Mouse (Mus musculus) neural tube, embryonic 13.5 days (tissue): ENCODE data around the gene Eno3. TPM values are rescaled to one million over a fixed set of nuclear protein-coding genes. Genes with fewer than 3 reads are reported as not detected.

Experiments
- ATAC-seq: fragments of 200-750 bp; cut with Nextera tagmentation; 2 replicates; pipeline ENCODE4 v1.8.0; 2017; ENCODE audit warnings: low read depth, mild to moderate bottlenecking, moderate TSS enrichment, moderate library complexity
- H3K27ac ChIP-seq: fragments of 300-500 bp; sonication (generic); replicated peaks from 2 replicates; pipeline ENCODE4 v1.5.1; 2015; ENCODE audit warnings: moderate library complexity, mild to moderate bottlenecking, inconsistent platforms
- H3K27me3 ChIP-seq: fragments of 300-500 bp; sonication (generic); 2 replicates; pipeline ENCODE4 v1.6.1; 2015; ENCODE audit warnings: mild to moderate bottlenecking, inconsistent platforms
- H3K36me3 ChIP-seq: fragments of 300-500 bp; sonication (generic); 2 replicates; pipeline ENCODE4 v1.6.1; 2015; ENCODE audit warnings: mild to moderate bottlenecking, inconsistent platforms
- H3K4me1 ChIP-seq: fragments of 300-500 bp; sonication (generic); replicated peaks from 2 replicates; pipeline ENCODE4 v1.6.1; 2015; ENCODE audit warnings: inconsistent platforms
- H3K4me2 ChIP-seq: fragments of 300-500 bp; sonication (generic); 2 replicates; pipeline ENCODE4 v1.6.1; 2015; ENCODE audit warnings: inconsistent platforms, mild to moderate bottlenecking, moderate library complexity
- H3K4me3 ChIP-seq: fragments of 300-500 bp; sonication (generic); 2 replicates; pipeline ENCODE4 v1.5.1; 2015; ENCODE audit warnings: mild to moderate bottlenecking, inconsistent platforms
- H3K9ac ChIP-seq: fragments of 300-500 bp; sonication (generic); 2 replicates; pipeline ENCODE4 v1.6.1; 2015; ENCODE audit warnings: moderate library complexity, mild to moderate bottlenecking, inconsistent platforms
- H3K9me3 ChIP-seq: fragments of 300-500 bp; sonication (generic); 2 replicates; pipeline ENCODE4 v1.6.1; 2016; ENCODE audit warnings: inconsistent platforms
- WGBS: fragments of 180-500 bp; shearing (Covaris S2); methylation state at CpG from one replicate; pipeline ENCODE4 v1.1.7; 2015; 5-methylcytosine and 5-hydroxymethylcytosine counted together
- polyA plus RNA-seq: library from polyadenylated mRNA; unstranded; fragments of >200 nt; fragmentation: Nextera tagmentation; extraction: Ambion mirVana; gene quantifications from 2 replicates; pipeline ENCODE4 v1.2.1, GENCODE M21; 2015

Gene Eno3
- polyA plus RNA-seq, 1 experiment from 2014 or later: 9.4 TPM

DNA sequence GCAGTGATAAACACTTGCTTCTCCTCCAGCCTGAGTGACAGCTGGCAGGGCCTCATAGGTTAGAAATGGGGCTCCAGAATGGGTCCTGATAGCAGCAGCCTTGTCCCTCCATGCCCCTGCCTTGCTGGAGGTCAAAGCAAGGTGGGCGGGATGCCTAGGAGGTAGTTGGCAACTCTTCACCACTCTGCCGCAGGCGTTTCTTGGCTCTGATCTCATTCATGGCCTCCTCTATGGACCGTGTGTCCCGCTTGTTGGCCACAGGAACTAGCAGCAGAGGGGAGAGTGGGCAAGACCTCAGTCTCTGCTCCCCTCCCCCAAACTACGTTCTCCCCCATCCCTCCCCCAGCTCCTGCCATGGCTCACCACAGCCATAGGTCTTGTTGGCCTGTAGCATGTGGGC is 7.0 kb downstream of the Eno3 start:
- no peak overlapping the region for H3K4me3 ChIP-seq
- H3K27ac ChIP-seq: no peak overlapping the region
- WGBS: 93% methylated on average over 6 of the region's 6 CpGs
- H3K36me3 ChIP-seq: peaks cover 53% of the 10 kb centered on the region
- H3K9me3 ChIP-seq: no peaks in the 10 kb centered on the region
- no peak overlapping the region for H3K9ac ChIP-seq
- no peak for ATAC-seq
- H3K4me2 ChIP-seq: no peak overlapping the region
- H3K4me1 ChIP-seq: peaks cover 17% of the 10 kb centered on the region
- no peaks in the 10 kb centered on the region for H3K27me3 ChIP-seq

DNA sequence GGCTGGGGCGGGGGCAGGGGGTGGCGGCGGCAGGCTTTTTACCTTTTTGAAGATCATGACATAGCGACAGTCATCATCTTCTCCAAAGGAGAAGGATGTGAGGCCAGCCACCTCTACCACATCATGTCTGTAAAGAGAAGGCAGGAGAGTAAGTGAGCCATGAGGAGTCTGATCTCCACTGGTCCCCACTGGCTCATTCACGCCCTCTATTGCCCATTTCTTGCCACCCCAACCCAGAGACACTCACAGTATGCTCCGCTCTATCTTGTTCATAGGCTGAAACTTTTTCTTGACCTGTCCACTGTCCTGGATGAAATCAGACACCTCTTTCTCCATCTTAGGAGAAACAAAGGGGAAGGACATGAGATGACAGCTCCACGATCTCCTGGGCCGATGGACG is 7.7 kb downstream of the Eno3 start:
- Histone ChIP-seq H3K9me3 (no peaks in the 10 kb centered on the region), H3K4me1 (peaks cover 17% of the 10 kb centered on the region), H3K9ac (no peak overlapping the region), H3K27me3 (no peaks in the 10 kb centered on the region), H3K4me3 (no peak overlapping the region), H3K27ac (no peak overlapping the region), H3K36me3 (peaks cover 53% of the 10 kb centered on the region), H3K4me2 (no peak overlapping the region)
- WGBS: 94% methylated on average over 9 of the region's 9 CpGs
- ATAC-seq: no peak

DNA sequence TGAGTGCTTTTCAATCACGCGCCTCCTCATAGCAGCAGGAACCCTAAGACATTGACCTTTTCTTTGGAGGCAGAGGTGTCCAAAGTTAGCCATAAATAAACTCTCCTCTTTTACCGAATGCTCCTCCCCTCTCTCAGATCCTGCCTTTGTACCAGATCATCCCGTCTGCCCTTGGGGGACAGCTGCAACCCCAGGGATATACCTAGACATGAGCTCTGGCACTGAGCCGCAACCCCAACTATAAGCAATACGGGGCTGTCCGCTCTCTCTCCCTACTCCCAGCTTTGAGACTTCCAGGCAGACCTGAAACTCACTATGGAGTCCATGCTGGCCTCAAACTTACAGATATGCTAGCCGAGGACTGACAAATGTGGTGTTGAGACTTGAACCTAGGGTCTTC is 9.7 kb downstream of the Eno3 start:
- H3K9me3 ChIP-seq: no peaks in the 10 kb centered on the region
- no peak overlapping the region for H3K4me3 ChIP-seq
- H3K9ac ChIP-seq: no peak overlapping the region
- no peak for ATAC-seq
- no peaks in the 10 kb centered on the region for H3K27me3 ChIP-seq
- peaks cover 36% of the 10 kb centered on the region for H3K4me1 ChIP-seq
- H3K27ac ChIP-seq: no peak overlapping the region
- no peak overlapping the region for H3K4me2 ChIP-seq
- 92% methylated on average over 8 of the region's 8 CpGs for WGBS
- H3K36me3 ChIP-seq: peaks cover 48% of the 10 kb centered on the region

DNA sequence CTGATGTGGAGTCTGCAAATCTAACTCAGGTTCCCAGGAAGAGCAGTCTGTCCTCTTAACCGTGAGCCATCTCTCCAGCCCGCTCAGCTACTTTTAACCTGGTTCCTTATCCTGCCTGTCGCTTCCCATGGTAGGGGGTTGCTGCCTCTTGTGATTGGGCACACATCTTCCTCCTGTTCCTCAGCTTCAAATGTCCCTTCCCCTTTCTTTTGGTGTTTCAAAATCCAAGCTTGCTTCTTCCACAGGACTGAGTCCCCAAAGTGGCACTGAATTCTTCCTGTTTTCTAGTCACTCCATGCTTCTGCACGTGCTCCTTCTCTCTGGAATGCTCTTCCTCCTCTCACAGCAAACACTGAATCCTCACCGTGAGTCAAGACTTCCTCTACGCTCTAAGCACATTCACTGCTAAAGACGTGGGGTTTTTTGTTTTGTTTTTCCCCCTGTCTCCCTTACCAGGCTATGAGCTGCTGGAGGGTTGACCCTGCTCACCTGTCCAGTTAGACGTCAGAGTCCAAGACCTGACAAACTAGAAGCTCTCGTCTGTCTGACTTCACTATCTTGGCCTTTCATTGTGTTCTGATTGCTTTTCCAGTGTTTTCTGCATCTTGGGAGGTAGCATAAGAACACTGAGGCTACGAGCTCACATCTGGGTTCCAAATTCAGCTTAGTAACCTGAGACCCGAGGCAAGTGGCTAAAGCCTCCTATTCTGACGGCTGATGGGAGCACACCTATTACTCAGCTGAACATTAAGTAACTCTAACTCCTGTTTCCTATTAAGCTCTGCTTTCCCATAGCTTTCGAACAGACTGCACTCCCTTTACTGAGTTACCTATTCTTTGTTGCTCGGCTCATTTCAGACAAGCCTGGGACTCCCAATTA is 10.5 kb downstream of the Eno3 start:
- Histone ChIP-seq H3K4me2 (peak overlapping the region; percentile 92), H3K4me1 (peaks cover 37% of the 10 kb centered on the region), H3K27ac (peak overlapping the region; percentile 90), H3K36me3 (peaks cover 45% of the 10 kb centered on the region), H3K27me3 (no peaks in the 10 kb centered on the region), H3K4me3 (peak overlapping the region; percentile 66), H3K9ac (peak overlapping the region; percentile 72), H3K9me3 (no peaks in the 10 kb centered on the region)
- 78% methylated on average over 14 of the region's 14 CpGs for WGBS
- no peak for ATAC-seq

DNA sequence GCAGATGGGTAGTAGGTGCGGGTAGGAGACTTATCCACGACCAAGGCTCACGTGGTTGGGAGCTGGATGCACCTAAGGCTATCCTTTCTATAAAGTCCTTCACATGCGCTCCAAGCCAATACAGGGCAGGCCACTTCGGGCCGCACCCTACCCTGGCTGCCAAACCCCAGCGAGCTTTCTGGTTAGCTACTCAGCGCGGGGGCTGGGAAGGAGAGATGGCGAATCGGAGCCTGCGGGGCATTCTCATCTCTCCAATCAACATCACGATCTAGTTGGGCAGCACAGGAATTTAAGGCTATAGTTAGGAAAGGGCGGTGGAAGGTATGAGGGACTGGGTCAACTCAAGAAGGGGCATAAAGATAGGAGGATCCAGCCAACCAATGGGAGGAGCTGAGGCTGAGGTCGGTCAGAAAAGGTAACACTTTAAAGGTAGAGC is 11.4 kb downstream of the Eno3 start:
- no peak; the same call in 1 of the 2 replicates for ATAC-seq
- peak overlapping the region; percentile 92 for H3K4me2 ChIP-seq
- peaks cover 41% of the 10 kb centered on the region for H3K36me3 ChIP-seq
- H3K27me3 ChIP-seq: no peaks in the 10 kb centered on the region
- peak overlapping the region; percentile 66 for H3K4me3 ChIP-seq
- peak overlapping the region; percentile 90 for H3K27ac ChIP-seq
- WGBS: under 1% methylated on average over 15 of the region's 15 CpGs
- H3K4me1 ChIP-seq: peaks cover 37% of the 10 kb centered on the region
- H3K9ac ChIP-seq: peak overlapping the region; percentile 72
- H3K9me3 ChIP-seq: no peaks in the 10 kb centered on the region

DNA sequence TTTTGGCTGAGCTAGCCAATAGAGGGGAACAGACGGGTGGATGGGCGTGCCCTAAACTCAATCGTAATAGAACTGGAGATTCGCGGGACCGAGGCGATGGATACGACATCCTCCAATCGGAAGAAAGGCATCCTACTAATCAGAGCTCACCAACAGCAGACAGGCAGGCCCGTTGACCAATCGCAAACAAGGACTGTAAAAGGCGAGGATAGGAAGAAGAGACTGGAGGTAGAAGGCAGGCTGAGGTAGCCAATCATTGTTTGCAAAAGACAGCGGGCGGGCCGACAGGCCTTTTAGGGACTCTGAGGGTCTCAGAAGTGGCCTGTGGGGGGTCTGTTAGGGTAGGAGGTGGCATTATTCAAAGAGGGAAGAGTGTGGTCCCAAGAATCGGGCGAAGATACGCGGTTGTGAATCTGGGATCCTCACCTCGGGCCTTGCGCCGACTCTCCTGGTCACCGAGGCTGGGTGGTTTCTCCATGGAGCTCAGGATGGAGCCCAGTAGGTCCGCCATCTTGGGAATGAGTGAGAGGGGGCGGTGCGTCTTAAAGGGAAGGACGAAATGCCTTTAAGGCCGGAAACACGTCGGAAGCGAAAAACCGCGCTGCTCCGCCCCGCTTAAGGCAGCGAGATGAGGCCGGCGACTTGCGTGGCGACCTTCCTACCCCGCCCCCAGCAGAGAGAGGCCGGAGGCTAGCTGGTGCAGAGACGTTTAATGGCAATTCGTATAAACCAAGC is 11.9 kb downstream of the Eno3 start, which contains the start of gene Spag7:
Gene Spag7, minus strand, starts transcription at position 646 of the 735 bp plus-strand sequence.
- peak within 1 kb of the TSS; percentile 98 for H3K27ac ChIP-seq
- peak within 1 kb of the TSS; percentile 92 for H3K4me2 ChIP-seq
- no peaks in the 10 kb centered on the region for H3K9me3 ChIP-seq
- H3K27me3 ChIP-seq: no peaks in the 10 kb centered on the region
- peaks cover 37% of the 10 kb centered on the region for H3K4me1 ChIP-seq
- H3K36me3 ChIP-seq: peaks cover 41% of the 10 kb centered on the region
- peak within 1 kb of the TSS; percentile 91 for H3K9ac ChIP-seq
- peak; percentile 96 for ATAC-seq
- H3K4me3 ChIP-seq: peak within 1 kb of the TSS; percentile 66
- under 1% methylated on average over 44 of the region's 44 CpGs for WGBS

DNA sequence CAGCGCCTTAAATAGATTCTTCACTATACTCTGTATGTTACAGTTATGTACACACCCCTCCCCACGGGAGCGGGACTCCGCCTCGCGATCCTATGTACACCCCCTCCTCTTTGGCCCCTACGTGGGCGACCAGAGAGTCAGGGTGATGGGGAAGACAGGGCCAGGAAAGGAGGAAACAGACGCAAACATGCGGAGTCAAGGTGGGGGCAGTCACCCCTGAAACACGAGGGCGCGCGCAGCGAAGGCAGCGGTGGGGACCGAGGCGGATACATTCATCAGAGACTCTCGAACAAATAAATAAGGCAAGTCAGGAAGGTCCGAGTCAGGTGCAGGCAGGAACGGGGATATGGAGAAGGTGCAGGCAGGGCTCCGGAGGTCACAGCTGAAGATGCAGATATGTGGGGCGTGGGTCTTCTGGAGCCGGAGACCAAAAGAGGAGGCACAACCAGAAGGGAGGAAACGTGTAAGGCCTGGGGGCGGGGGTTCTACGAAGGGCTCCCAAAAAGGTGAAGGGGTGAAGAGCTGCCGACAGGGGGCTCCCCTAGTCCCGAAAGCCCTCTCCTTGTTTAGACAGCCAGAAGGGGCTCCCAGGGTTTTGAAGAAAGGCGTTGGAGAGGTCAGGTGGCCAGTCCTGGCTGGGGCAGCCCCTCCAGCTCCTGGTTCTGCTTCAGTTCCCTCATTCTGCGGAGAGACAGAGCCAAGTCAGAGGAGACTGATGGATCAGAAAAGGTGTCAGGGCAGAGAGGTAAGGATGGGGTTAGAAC is 12.8 kb downstream of the Eno3 start:
- WGBS: under 1% methylated on average over 31 of the region's 31 CpGs

DNA sequence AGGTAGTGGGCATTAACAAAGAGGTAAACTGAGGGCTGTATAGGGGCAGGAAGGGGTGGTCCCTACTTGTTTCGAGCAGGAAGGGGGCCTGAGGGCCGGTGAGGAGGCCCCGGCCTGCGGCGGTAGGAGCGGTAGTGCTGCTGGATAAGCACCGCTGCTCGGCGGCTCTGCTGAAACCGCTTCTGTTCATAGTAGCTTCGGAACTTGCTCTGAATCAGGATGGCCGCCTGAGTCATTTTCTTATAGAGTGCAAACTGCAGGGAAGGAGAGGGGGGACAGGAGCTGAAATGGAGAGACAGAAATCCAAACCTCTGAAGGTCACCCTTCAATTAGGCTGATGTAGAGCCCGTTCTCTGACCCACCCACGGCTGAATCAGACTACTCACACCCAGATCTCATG is 13.5 kb downstream of the Eno3 start:
- H3K9me3 ChIP-seq: no peaks in the 10 kb centered on the region
- peaks cover 37% of the 10 kb centered on the region for H3K4me1 ChIP-seq
- H3K4me2 ChIP-seq: peak overlapping the region; percentile 92
- peak overlapping the region; percentile 98 for H3K27ac ChIP-seq
- H3K36me3 ChIP-seq: peaks cover 40% of the 10 kb centered on the region
- no peak for ATAC-seq
- WGBS: 54% methylated on average over 14 of the region's 14 CpGs
- peak overlapping the region; percentile 91 for H3K9ac ChIP-seq
- peak overlapping the region; percentile 66 for H3K4me3 ChIP-seq
- no peaks in the 10 kb centered on the region for H3K27me3 ChIP-seq

More for the DNA sequence above, 12.8 kb downstream of the Eno3 start:
- peak; percentile 48 for ATAC-seq
- Histone ChIP-seq H3K4me3 (peak overlapping the region; percentile 66), H3K4me1 (peaks cover 37% of the 10 kb centered on the region), H3K27ac (peak overlapping the region; percentile 98), H3K4me2 (peak overlapping the region; percentile 92), H3K36me3 (peaks cover 40% of the 10 kb centered on the region), H3K27me3 (no peaks in the 10 kb centered on the region), H3K9ac (peak overlapping the region; percentile 91), H3K9me3 (no peaks in the 10 kb centered on the region)

DNA sequence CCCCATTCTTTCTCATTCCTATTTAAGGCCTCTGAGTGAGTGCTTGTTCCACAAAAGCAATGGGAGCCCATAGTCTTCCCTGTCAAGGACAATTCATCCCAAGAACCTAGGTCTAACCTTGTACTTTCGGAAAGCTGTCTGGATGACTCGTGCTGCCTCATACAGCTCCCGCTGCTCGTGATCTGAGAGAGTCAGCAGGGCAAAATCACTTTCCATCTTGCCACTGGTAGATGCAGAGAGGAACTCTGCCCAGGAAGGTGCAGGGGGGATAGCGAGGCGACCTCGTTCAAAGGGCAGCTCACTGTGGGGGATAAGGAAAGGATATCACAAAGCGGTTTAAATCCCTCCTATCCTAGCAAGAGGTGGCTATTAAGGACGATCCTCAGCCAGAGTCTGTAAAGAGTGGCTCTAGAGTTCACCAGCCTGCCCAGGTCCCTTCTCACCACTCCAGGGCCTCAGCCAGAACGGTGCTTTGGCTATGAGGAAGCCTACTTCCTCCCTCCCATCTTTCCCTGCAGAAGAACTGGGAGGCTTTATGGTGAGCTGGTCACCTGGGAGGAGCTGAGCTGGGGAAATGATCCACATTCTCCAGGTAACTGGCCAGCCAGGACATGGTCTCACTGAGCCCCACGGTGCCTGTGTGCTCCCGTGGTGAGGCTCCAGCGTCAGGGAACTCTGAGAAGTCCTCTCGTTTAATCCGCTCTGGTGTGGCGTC is 14.5 kb downstream of the Eno3 start:
- Histone ChIP-seq H3K27me3 (no peaks in the 10 kb centered on the region), H3K9ac (peak overlapping the region; percentile 91), H3K4me1 (peaks cover 37% of the 10 kb centered on the region), H3K27ac (0 out of 2 replicates have a peak overlapping the region, but pooled peaks have one; percentile 98), H3K4me3 (no peak overlapping the region; the same call in 1 of the 2 replicates), H3K36me3 (peaks cover 45% of the 10 kb centered on the region), H3K4me2 (peak overlapping the region; percentile 92), H3K9me3 (no peaks in the 10 kb centered on the region)
- 86% methylated on average over 16 of the region's 16 CpGs for WGBS
- no peak for ATAC-seq

DNA sequence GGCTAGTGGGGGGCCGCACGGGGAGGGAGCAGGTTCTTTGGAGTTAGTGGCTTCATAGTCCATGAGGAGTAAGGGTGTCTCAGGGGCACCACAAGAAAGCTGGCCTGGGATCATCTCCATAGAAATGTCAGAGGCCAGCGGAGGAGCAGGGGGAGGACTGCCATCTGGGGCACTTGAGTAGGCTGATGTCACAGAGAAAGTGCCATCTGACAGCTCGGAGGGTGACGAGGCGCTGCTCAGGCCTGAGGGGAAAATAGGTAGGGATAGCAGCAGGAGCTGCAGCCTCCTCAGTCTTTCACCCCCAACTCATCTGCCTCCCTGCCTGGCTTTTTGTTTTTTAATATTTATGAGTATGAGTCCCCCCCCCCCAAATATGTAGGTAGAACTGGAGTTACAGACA is 17.0 kb downstream of the Eno3 start:
- H3K27ac ChIP-seq: no peak overlapping the region
- H3K27me3 ChIP-seq: no peaks in the 10 kb centered on the region
- H3K36me3 ChIP-seq: peaks cover 60% of the 10 kb centered on the region
- no peak overlapping the region for H3K4me2 ChIP-seq
- no peak overlapping the region for H3K9ac ChIP-seq
- peaks cover 20% of the 10 kb centered on the region for H3K4me1 ChIP-seq
- 47% methylated on average over 6 of the region's 6 CpGs for WGBS
- no peaks in the 10 kb centered on the region for H3K9me3 ChIP-seq
- no peak for ATAC-seq
- no peak overlapping the region for H3K4me3 ChIP-seq

DNA sequence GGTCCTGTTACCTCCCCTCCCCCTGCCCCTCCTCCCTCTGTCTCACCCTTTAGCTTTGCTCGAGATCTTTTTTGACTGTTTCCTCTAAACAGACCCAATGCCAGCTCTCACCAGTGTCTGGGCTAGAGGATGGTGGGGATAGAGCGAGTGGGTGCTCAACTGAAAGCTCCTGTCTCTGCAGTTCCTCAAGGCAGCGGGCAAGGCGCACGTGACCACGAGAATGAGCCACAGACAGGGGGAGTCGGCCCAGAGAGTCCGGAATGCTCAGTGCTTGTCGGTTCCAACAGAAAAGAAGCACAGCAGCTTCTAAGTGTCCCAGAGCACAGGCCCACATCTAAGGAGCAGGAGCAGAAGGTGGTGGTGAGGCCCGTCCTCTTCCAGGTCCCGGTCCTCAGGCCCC is 17.5 kb downstream of the Eno3 start:
- H3K9ac ChIP-seq: no peak overlapping the region
- peaks cover 20% of the 10 kb centered on the region for H3K4me1 ChIP-seq
- ATAC-seq: no peak
- H3K27me3 ChIP-seq: no peaks in the 10 kb centered on the region
- no peaks in the 10 kb centered on the region for H3K9me3 ChIP-seq
- H3K36me3 ChIP-seq: peaks cover 65% of the 10 kb centered on the region
- 70% methylated on average over 11 of the region's 11 CpGs for WGBS
- no peak overlapping the region for H3K27ac ChIP-seq
- no peak overlapping the region for H3K4me2 ChIP-seq
- no peak overlapping the region for H3K4me3 ChIP-seq
